Mouse (Mus musculus) frontal cortex, postnatal 10 days (tissue): ENCODE measurements around the gene E030018B13Rik.

Experiments
- DNase-seq, 2 experiments: peaks; one replicate each; pipeline ENCODE4 v3.0.0; 2022; ENCODE audit warnings: low spot score in 2 of 2, mixed read lengths in 1 of 2

The E030018B13Rik gene

DNA sequence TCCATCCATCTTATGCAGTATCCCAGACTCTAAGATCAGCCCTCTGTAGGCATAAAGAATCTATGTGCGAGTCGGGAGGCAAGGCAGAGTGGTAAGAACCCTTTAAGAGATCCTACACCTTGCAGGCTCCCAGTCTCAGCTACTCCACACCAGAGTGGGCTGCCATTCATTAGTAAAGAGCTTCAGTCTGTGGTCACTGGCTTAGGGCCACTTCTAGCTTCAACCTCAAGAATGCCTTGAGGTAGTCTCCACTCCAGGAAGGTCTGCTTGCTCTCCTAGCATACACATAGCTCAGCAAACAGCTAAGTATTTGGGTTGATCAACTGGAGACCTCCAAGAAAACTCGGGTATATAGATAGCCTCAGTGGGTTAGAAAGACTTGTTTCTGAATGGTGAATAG, 19.0 kb upstream of the E030018B13Rik start:
- no peak for DNase-seq

DNA sequence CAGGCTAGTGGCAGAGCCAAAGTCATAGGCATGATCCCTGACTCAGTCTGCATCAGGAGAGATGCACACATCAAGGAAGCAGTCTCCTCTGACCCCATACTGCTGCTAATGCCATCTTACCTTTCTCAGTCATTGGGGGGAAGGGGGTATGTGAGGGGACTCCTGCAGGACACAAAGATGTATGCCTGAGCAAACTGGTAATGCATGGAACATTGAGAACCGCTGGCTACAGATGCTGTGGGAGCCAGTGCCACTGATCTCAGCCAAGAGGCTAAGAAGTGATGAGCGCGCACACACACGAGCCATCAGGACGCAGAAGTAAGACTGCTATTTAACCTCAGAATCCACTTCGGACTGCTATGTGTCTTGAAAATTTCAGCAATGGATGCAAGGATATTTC, 18.5 kb upstream of the E030018B13Rik start:
- DNase-seq: no peak

DNA sequence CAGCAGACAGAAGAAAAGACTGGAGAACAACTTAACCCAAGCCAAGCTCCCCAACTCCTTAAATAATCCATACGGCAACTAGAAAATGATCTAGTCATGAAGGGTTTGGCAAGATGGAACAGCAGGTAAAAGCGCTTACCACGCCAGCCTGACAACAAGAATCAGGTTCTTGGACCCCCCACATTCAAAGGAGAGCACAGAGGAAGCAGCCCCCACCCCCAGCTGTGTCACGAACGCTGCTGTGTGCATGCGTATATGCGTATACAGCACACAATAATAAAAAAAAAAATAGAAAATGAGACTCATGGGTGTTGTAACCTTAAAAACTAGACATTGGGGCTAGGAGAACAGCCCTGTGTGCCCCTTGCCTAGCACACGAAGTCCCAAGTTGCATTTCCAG, 16.7 kb upstream of the E030018B13Rik start:
- no peak for DNase-seq

DNA sequence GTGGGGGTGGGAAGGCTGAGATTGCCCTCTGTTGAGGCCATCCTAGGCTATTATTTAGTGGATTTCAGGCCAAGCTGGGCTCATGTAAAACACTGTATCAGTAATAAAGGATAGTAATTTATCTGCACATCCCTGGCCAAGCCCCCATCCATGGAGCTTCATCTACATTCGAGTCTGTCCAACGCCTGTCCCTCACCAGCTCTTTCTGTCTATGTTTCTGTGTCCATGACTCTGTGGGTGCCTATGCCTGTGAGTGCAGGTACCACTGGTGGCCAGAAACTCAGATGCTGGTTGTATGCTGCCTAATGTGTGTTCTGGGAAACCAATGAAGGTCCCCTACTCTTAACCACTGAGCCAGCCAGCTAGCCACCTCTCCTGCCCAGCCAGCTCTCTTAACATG, 16.2 kb upstream of the E030018B13Rik start:
- DNase-seq: no peak

DNA sequence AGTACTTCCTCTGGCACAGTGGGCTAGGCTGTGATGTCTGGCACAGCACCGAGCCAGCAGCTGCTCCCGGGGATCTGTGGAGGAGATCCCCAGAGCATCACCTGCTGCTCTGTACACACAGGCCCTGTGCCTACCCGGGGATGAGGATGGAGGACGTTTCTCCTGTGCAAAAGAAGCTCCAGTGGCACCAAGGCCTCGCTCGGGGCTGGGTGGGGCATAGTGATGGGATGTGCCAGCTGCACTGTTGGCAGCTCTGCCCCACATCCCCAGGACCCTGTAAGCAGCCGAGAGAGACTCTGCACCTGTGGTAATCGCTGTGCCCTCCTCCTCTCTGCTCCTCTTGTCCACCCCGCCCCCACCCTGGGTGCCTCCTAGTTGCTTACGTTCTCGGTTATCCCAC, 15.3 kb upstream of the E030018B13Rik start:
- no peak for DNase-seq

DNA sequence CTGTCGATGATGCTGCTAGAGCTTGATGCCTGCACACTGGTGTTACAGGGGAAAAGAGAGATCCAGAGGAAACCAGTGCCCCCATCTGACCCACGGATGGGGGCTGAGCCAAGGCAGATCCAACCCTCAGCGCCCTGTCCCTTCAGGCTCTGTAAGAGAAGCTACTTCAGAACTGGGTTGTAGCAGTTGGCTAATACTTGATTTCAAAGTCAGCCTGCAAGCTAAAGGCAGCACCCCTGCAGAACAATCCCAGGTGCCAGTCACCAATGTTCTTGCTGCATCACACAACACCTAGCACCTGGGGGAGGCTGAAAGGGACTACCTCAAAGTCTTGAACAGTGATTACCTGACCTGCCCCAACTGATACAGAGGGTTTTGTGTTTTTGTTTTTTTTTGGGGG, 14.7 kb upstream of the E030018B13Rik start:
- DNase-seq: no peak

DNA sequence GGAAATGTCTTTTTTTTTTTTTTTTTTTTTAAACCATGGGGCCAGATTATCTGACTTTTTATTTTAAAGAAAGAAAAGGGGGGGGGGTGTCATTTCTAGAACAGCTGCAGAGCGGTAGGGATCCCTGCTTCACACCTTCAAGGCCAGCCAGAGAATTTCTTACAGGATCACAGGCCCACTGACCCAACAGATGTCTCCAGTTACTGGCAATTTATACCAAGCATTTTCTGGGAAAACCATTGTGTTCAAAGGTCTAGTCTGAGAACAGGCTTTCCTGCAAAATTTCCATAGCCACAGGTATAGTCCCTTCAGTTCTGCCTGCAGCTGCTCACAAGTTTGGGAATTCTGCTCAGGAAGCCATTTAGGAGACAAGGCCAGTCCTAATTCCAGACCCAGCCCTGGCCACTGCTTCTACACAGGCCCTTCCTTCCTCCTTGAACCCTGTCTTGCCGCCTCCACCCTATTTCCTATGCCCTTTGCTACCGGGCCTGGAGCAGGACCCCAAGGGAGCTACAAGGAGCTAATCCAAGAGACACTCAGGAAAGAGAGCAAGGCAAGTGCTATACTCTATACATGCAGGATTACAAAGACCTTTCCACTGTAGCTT, 13.9 kb upstream of the E030018B13Rik start:
- no peak for DNase-seq

DNA sequence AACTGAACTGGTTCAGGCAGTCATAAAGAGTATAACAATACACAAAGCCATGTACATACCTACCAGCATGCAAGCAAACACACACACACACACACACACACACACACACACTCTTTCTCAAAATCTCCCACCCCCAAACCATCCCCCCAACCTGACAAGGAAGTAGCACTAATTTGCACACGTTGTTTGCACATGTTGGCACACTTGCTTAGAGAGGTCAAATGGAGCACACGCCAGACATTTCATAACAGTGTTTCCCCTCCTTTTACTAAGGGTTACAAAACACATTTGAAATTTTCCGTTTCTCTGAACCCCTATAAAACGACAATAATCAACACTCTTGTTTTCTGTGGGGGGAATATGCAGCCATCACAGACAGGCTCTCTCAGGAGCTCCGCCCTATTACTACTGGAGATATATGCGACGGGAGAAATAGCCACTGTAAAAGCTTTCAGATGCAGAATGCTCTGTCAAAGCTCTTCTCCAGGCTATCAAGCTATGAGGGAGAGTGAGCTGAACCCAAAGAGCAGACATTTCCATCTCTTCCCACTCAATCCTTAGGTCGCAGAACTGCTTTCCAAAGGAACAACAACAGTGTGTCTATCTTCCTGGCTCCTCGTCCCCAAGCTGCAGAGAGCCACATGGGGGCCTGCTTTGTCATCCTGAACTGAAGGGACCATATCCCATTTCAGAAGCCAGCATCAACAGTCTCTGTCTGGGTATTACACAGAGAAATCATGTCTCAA, 12.8 kb upstream of the E030018B13Rik start:
- no peak for DNase-seq

DNA sequence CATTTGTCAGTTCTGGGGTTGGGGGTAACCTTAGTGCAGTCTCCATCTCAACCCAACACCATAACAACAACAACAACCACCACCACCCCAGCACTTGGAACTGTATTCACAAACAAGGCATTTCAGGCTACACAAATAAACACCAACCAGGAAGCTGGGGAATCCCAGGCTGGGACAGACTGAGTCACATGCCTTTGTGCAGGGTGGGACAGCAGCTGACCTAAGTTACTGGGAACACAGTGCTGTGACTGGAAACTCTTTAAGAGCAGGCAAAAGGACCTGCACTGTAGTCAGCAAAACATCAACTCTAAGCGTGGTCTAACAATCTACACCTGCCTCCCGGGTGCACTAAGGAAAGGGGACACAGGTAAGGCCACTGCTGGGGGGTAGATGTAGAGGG, 11.5 kb upstream of the E030018B13Rik start:
- no peak for DNase-seq

DNA sequence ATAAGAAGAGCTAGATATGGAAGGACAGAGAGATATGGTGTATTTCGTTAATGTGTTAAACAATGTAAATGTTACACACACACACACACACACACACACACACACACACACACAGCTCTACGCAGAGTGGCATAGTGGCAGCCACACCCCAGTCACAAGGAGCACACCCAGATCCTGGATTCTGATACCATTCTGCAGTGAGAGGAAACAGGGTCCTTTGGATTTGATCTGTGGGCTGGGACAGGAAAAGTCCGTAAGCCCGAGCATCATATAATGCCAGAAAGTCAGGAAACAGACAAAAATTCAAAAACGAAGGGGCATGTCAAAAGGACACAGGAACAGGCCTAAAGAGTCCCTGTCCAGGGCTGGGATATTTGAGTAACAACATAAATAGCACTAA, 11.0 kb upstream of the E030018B13Rik start:
- DNase-seq: no peak

DNA sequence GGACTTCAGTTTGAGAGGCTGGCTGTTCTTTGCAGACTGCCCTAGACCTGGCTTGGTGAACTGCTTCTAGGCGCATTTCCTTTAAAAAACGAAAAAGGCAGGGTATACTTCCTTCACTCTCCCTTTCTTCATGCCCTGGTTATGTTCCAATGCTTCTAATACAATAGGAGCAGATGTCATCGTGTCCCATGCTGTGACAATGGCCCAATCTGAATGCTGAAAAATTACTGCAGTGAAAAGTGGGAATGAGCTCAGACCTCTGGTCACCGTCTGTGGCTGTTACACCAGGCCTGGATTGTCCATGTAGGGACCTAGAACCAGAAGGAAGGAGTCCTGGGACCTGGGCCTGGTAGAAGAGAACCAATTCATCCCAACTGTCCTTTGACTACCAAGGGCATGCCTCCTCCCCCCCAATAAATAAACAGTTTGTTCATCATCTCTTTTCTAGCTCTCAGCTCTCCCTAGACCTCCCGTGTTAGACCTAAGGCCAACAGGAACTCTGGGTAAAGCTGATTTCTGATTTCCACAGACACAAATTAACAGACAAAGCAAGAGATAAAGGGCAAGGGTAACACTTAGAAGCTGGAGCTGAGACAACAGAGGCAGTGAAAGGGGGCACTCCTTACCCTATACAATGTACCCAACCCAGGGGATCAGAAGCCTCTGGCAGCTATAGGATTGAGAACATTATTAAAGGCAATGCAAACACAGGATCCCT, 8.7 kb upstream of the E030018B13Rik start:
- no peak for DNase-seq

DNA sequence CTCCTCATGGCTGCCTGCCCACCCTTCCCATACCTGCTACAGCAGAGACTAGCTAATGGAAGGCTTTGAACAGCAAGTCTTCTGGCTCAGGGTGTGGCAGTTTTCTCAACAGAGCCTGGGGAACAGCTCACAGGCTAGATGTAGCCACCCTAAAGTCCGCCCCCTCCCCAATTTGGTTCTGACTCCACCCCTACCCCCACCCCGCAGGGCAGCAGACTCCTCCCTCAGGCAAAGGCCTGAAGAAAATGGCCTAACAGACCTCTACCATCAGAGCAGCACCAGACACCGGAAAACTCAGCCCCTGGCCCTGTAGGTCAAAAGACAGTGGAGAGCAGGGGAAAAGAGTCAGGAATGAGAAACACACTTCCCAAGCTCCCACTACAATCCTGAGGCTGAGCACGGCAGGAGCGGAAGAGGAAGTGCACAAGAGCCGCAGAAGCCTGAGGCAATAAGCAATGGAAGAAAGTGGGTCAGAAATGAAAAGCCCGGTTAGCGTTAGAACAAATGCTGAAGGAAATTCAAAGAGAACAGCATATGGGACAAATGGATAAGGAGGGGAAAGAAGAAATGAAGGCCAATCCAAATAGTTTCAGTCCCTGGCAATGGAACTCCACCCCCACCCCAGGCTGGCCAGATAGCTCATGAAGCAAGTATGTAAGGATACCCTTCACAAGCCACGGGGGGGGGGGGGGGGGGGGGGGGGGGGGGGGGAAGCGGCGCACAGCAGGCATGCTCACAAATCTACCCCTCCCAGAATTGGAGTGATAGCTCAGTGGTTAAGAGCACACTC, 8.0 kb upstream of the E030018B13Rik start:
- no peak for DNase-seq

DNA sequence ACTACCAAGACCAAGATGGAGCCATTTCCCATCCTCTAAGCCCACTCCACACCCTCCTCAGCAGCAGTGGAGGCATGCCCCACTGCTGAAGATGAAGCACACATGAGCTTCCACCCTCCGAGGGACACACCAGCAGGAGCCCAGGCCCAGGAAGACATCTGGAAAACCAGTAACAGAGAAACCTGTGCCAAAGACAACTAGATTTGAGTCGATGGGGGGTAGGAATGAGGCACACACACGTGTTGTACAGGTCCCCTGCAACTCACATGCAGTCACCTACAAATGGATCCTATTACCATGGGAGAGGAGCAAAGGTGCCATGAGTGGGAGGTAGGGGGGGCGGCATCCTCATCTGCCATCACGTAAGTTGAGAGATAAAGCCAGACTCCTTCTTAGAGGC, 6.4 kb upstream of the E030018B13Rik start:
- no peak for DNase-seq

DNA sequence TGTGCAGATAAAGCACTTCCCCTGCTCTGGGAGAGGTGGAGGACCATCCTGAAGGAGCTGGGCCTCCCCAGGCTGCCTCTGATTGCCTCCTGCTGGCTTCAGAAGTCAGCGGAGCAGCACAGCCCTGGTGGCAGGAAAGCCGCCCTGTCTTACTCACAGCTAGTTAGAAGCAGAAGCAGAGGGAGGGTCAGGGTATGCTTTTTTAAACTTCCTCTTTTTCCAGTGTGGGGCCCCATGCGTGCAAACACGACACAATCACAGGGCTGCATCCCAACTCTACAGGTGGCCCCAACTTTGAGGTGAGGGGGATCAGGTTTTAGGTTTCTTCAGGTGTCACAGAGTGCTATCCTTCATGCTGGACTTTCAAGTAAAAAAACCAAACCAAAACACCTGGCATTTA, 5.7 kb upstream of the E030018B13Rik start:
- no peak for DNase-seq

DNA sequence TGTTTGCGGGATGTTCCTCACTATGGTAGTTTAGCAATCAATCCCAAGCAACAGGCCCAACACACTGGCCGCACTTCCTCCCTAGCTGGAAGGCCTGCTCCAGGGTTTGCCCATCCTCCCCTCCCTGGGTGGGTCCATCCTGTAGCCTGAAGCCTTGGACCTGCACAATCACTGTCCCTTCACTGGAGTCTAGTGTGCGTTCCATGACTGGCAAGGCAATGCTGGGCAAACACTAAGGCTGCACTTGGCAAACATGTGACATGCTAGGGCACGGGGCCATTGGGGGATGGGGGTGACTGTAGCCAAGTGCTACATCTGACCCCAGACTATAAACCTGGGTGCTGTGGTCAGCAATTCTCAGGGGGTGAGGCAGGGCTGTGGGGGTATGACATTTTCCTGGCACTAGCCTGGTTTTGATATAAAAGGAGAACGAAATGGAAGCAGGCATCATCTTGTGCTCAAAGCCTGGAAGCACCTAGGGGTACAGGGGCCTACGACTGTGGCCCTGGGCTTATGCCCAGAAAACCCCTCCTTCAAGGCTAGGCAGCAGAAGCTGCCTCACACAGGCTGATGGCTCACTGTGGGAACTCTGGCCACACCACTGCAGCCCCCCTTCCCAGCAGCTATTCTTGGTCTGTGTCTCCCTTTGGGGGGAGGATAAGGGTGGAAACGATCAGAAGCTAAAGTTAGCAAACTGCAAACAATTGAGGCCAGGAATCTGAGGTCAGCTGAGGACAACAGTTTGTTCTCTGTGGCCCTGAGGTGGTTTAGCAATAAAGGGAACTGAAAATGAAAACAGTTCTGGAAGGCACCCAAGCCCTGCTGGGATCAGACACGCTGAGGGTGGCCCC, 5.0 kb upstream of the E030018B13Rik start:
- peak in 1 of 2 experiments; percentile 36 for DNase-seq

DNA sequence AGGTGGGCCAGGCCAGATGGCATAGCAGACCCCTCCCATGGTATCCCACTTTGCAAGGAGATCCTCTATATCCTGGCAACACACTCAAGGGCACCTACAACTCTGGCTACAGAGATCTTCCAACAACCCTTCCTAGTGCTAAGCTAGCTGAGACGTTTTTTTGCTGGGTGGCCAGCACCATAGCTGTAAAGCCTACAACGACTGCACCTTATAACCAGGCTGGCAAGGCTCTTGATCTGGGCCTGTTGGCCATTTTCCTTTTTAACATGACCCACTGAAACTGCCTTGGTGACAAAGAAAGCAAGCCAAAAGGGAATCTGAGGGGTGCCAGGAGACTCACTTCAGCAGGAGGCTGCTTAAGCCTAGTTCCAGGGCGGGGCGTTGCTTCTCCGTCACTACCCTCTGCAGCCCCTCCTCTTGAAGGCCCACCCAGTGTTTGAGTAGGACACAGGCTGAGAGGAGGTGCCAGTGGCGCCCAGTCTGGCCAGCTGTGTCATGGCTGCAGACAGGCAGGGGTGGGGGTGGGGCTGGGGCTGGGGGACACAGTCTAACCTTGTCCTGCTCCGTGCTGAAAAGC, 4.3 kb upstream of the E030018B13Rik start:
- no peak for DNase-seq

DNA sequence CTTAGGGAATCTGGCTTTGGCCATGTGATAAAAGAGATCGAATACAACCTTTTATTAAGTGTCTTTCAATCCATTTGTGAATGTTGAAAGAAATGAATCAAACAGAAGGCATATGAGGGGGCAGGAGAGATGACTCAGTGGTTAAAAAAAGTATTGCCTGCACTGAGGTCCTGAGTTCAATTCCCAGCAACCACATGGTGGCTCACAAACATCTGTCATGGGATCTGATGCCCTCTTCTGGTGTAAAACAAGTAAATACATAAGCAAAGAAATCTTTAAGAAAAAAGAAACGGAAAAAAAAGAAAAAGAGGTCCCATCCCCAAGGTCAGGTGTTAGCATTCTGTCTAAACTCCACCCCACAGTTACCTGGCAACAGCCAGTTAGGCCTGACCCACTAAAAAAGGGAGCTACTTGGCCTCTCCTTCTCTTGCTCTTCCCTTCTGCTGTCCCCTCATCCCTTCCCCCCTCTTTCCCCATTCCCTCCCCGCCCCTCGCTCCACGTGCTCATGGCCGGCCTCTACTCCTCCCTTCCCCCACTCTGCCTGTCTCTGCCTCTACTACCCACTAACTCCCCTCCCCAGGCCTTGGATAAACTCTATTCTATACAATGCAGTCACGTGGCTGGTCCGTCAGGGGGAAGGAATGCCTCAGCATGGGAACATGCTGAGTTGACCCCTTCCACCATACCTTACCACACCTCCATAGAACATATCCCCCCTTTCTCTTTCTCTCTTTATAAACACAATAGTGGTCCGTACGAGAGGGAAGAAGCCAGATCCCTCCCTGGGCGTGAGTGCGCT, 3.5 kb upstream of the E030018B13Rik start:
- DNase-seq: no peak

DNA sequence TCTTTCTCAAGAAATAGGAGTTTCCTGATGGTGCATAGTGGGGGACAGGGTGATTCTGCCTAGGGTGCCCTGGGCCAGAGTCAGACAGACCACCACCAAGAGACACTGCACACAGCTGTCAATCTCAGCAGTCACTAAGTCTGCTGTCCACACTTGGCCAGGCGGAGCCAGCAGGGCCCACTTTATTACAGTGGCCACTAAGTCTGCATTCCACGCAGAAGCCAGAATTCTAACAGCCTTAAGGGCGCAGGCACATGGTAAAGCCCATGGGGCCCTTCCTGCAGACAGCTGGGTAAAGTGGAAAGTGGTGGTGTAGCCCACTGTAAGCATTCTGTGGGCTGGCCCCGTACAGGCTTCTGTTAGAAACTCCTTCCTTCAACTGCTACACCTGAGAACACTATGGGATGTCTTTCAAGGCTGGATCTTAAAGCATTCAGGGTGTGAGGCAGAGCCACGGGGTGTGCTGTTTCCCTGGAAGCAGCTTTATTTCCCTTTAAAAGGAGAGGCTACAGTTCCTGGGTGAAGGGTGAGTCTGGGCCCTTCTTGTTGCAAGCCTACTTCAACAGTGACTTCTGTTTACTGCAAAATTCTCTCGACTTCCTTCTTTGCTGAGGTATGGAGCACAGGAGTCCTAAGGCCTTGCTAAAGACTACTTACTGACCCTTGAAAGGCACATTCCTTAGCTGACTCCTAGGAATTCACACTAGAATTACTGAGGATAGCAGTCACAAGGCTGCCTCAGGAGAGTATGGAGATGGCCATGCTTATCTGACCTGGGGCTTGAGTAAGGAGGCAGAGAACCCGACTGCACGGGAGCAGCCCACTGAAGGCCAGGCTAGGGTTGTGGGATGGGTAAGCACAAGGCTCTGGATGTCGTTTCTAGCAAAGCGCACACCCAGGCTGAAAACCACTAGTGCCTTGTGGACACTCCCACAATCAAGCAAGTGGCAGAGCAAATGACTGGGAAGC, 2.6 kb upstream of the E030018B13Rik start:
- DNase-seq: no peak

DNA sequence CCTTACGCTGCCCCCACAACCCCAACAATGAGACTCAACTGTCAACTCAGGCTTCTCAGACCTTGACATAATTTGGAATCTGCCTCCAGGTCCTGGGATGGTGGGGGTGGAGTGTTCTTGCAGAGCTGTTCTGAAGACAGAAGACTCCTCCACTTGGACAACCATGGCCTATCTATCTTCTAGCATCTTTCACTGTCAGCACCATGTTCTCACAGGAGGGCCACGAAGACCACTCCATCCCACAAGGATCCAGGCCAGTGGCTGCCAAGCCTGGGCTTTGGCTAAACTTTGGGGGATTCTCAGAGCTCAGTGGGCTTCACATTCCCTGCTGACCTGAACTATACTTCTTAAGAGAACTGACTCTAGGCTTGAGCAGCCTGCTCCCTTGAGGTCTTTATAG, 1.8 kb upstream of the E030018B13Rik start:
- DNase-seq: no peak
